Mouse (Mus musculus): ENCODE data around the gene Parp16. TPM values are rescaled to one million over a fixed set of nuclear protein-coding genes. Genes with fewer than 3 reads are reported as not detected.
A peak's percentile ranks its signal among the peaks of the same experiment; 100 is the strongest.
"Not testable (repeated sequence)": the region's sequence is repeated elsewhere in the genome, so short reads cannot be mapped to it uniquely, and the experiment has no call there.

The Parp16 gene
- polyA plus RNA-seq, 1 experiment: 4.5 TPM

DNA sequence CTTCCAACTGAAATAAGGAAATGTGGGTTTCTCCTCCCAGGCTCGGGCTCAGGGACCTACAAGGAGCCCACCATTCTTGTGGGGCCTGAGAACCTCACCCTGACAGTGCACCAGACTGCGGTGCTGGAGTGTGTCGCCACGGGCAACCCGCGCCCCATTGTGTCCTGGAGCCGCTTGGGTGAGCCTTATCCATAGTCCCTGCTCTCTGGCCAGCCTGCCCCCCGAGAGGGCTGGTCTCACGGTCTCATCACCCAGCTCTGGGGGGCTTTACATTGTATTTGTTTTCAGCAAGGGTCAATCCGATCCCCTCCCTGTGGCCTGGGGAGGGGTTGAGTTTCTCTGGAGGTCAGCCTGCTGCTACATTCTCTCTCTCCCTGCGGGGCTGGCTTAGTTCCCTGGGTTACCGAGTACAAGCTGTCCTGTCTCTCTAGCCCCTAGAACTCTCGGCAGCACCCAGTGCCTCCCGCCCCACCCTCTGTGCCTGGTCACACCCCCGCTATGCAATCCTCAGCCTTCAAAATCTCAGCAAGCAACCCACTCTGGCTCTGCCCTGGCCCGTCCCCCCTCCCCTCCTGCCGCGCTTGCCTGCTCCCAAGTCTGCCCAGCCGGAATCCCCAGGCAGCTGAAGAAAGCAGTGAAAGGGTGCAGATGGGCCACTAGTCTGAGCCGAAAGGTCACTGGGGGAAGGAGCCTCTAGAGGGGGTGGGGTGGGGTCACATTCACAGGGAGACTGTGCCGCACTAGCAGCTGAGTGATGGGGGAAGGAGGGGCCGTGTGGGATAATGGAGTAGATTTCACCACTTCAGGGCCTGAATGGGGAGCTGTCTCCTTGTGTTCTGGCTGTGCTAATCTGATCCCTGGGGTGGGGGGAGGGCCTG is 16.6 kb upstream of the Parp16 start:
- DNase-seq (ENCODE audit: low spot score): no peak

DNA sequence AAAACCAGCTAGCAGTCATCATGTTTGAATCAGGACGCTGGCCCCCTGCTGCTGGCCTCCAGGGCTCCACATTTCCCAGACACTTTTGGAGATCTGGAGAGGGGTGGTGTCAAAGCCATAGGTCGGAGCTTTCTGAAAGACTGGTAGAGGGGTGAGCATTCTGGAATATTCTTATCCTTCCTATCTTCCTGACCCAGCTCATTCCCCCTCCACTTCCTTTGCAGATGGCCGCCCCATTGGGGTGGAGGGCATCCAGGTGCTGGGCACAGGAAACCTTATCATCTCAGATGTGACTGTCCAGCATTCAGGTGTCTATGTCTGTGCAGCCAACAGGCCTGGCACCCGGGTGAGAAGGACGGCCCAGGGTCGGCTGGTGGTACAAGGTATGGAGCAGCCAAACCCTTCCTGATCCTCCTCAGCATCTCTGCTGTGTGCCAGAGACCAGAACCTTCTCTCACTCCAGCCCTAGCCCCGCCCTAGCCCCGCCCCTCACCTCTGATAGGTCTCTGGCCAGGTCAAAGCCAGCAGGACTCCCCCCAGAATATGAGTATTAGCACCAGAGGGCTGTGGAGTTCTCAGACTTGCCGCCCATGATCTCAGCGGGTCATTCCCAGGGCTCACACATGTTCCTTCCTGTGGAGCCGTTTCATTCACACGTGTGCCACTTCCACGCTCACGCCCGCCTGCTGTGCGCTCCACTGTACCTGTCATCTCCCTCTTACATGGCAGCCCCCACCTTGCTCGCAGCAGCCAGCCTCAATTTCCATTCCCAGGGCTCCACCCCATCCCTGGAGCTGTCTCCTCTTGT is 15.1 kb upstream of the Parp16 start:
- DNase-seq (ENCODE audit: low spot score): no peak

DNA sequence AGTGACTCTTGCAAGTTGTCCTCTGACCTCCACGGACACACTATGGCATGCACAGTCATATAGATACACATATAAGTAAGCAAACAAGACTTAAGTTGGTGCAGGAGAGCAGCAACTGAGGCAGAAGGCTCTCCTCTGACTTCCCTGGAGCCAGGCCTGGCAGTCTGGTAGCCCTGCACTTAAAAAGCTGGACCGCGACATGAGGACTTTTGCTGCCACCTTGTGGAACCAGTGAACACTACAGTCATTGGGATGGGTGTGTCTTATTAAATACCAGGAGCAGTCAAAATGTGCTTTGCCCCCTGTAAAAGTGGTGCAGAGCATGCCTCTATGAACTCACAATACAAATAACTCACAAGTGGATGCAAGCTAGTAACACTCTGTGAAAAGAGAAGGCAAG is 6.6 kb upstream of the Parp16 start:
- DNase-seq (ENCODE audit: low spot score): no peak

DNA sequence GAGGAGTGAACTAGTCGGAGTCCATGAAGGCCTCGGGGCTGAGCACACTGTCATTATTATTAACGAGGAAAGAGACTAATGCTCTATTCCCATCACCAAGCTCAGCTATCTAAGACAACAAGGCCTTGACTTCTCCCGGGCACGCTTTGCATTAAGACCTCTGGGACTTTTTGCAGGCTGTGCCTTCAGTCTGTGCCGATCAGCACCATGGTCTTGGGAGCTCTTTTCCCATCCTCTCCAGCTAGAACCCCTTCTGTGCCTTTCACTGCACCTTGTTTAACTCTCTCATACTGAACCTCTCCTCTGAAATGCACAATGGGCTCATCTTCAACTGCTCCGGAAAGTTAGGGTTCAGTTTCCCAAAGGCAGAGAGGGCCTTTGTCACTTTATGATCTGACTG is 4.8 kb upstream of the Parp16 start:
- DNase-seq (ENCODE audit: low spot score): no peak

DNA sequence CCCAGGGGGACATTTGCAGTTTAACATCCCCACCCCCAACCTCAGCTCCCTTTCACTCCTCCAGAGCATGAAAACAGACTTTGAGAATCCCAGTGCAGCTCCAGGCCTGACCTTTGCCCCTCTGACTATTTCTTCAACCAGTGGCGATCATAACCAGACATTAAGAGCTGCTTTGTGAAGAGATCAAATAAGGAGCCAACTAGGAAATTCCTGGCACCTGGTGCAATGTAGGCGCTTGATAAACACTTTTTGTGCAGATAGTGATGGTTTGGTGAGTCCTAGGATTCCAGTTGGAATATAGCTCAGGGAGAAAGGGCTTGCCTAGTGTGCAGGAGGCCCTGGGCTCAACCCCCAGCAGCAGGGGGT is 3.8 kb upstream of the Parp16 start:
- no peak for DNase-seq (ENCODE audit: low spot score)

DNA sequence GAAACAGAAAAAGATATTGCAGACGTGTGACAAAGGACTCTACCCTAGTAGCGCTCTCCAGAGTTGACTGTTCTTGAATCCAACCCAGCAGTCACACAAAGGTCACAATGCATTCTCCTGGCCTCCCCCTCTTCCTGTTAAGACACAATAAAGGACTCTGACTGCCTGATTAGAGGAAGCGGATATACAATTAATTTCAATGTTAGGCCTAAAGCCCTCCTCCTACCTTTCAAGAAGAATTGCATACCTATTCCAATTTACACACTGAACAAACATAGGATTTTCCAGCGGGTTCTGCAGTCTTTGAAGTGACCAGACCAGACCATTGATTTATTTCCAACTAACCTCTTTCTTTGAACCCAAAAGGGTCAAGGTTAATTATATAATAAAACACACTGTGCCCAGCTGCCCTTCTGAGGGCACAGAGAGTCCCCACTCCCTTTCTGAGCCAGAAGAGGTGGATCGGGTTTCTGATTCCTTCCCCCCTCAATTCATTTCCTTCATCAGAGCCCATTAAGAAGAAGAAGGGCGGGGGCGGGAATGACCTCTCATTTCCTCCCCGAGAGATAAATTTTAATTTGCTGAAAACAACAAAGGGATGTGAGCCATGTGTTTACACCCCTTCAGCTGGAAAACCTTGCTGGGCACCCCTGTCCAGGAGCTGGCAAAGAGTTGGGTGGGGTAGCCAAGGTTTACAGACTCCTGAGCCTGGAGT is 3.2 kb upstream of the Parp16 start:
- no peak for DNase-seq (ENCODE audit: low spot score)

DNA sequence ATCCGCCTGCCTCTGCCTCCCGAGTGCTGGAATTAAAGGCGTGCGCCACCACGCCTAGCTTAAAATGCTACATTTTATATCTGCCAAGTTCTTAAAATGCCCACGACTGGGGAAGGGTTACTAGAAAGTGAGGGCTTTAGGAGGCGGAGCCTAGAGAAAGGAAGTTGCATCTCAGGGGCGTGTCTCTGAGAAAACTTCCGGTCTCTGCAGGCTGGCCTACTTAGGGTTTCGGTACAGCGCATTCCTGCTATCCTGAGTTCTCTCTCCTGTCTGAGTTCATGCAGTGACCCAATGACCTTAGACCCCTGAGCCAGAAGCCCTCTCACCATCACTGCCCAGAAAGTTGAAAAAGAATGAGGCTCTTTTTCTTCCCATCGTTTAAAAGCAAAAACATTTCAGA is 1.9 kb upstream of the Parp16 start:
- no peak for DNase-seq (ENCODE audit: low spot score)

DNA sequence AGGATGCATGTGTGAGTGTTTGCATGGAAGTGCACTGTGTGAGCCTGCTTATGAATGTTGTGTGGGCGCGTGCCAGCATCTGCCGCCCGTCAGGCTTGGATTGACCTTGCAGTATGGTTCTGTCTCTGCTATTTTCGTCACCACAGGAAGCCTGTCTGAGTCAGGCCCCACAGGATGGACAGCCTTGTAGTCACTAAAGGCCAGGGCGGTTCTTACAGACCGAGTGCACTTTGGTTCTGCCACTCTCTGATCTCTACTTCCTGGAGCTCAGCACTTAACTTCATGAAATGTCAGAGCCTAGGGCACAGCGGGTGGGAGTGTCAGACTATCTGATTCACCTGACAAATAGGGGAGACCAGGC is 448 bp downstream of the Parp16 start:
- DNase-seq (ENCODE audit: low spot score): no peak

DNA sequence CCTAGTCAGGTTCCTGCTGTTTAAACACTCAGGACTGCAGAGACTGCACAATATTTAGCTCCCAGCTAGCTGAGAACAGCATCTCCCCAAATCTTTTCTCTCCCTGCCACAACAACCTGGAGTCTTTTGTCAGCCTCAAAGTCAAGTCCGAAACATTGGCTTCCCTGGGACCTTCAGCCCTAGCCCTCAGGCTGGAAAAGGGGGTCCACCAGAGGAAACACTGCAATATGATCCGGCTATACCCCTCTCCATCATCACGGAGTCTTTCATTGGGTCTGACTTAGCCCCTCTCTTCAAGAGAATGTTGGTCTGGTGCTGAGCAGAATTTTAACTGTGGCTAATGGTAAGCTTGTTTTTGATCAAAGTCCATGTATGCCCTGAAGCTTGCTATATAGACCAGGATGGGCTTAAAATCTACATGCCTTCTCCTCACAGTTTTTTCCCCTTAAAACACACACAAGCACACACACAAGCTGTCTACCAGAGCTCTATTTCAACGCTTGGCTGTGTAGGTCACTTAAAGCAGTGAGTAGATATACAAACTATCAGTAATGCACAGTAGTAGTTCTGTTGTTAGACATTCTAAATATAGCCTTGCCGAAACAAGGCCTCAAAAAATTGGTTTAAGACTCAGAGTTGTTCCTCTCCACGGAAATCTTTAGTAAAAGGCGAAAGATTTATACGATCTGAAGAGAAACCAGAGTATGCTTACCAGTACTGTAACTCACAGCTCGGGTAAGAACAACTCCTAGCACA is 1.0 kb downstream of the Parp16 start:
- DNase-seq (ENCODE audit: low spot score): no peak

DNA sequence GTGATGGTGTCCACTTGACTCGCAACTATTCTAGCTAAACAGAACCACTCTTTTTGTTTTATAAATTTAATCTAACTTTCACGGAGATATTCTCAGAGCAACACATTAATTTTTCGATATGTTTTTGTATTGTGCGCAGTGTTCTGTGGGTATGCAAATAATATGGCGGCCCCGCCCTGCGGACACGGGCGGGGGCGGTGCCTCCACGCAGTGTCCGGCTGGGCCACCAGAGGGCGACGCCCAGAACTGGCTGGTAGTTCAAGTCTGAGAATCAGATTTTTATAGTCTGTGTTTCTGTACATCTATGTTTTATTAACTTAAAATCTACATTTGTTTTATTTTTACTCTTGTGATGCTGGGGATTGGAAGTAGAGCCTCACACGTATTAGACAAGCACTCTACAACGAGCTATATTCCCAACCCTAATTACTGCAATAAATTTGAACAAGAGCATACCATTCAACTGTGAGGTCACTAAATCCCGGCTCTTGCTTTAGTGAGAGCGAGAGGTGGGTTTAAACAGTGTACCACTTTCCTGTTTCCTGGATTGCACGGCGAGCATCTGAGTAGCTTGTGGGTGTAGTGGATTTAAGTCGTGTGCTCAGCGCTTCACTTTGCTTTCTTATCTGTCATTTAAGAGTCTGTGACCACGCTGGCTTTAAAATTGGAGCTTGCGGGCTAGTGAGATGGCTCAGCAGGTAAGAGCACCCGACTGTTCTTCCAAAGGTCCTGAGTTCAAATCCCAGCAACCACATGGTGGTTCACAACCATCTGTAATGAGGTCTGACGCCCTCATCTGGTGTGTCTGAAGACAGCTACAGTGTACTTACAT is 1.8 kb downstream of the Parp16 start:
- peak; percentile 91 for DNase-seq (ENCODE audit: low spot score)

DNA sequence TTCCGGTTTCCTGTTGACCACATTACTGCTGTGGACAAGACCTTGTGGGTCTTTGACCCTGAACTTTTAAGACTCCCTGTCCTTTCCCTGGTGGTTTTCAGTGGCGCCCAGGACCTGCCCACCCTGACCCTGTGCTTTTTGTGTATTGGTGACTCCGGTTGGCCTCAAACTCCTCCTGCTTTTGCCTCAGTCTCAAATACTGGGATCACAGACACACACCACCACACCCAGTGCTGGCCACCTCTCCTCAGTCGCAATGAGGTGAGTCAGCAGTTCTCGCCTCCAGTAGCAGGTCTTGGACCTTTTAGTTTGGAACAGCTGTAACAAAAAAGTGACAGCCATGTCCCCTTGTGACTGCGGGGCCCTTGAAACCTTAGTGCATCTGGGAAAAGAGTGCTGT is 2.7 kb downstream of the Parp16 start:
- no peak for DNase-seq (ENCODE audit: low spot score)

DNA sequence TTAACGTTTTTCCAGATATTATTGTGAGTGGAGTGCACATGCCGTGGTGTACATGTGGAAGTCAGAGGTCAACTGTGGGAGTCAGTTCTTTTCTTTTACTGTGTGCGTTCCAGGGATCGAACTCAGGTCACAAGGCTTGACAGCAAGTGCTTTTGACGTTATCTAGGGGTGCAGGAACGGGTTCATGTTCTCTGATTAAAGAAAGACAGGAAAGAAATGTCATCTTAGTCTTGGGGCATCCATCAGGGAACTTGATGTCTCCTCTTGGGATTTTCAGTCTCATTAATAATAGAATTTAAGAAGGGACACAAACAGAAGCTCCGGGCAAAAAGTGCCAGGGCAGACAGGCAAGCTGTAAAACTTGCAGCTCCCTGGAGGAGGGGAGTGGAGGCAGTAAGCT is 4.6 kb downstream of the Parp16 start:
- no peak for DNase-seq (ENCODE audit: low spot score)

DNA sequence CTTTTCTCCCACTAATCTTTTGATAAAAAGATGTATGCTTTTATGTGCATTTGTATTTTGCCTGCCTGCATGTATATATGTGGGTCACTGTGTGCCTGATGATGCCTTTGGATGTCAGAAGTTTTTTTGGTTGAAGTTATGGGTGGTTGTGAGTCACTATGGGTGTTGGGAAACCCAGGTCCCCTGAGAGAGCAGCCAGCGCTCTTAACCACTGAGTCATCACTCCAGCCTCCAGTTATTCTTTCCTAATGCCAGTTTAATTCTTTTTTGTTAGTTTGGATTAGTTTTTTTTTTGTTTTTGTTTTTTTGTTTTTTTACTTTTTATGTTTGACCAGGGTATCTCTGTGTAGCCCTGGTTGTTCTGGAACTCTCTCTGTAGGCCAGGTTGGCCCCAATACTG is 5.5 kb downstream of the Parp16 start:
- DNase-seq (ENCODE audit: low spot score): no peak

DNA sequence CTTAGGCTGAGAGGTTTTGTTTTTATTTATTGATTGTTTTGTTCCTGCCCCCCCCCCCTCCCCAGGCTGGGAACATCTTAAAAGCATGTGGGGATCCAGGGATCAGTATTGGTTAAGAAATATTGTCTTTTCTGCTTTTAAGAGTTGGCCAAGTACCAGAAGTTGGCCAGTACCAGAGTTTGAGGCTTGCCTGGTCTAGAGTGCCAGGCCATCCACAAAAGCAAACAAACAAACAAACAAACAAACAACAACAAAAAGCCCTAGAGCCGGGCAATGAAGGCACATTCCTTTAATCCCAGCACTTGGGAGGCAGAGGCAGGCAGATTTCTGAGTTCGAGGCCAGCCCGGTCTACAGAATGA is 5.8 kb downstream of the Parp16 start:
- DNase-seq (ENCODE audit: low spot score): no peak

DNA sequence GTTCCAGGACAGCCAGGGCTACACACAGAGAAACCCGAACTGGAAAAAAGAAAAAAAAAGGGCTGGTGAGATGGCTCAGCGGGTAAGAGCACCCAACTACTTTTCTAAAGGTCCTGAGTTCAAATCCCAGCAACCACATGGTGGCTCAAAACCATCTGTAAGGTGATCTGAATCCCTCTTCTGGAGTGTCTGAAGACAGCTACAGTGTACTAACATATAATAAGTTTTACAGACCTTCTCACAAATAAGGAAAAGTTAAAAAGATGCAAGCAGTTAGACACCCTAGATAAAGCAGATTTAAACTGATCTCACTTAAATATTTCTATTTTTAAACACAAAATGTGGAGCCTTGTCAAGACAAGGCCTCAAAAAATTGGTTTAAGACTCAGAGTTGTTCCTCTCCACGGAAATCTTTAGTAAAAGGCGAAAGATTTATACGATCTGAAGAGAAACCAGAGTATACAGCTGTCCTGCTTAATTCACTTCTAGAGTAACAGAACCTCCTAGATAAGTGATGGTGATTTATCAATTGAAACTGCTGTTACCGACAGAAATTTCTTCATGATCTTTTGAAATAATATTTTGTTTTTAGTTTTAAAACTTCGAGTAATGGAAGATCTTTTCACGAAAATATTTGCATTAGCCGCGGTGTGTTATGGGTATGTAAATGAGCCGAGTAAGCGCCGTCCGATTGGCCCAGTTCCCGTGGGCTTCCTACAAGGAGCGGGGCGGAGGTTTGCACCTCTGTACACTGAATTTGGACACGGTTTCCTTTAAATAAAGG is 6.4 kb downstream of the Parp16 start:
- peak; percentile 52 for DNase-seq (ENCODE audit: low spot score)

DNA sequence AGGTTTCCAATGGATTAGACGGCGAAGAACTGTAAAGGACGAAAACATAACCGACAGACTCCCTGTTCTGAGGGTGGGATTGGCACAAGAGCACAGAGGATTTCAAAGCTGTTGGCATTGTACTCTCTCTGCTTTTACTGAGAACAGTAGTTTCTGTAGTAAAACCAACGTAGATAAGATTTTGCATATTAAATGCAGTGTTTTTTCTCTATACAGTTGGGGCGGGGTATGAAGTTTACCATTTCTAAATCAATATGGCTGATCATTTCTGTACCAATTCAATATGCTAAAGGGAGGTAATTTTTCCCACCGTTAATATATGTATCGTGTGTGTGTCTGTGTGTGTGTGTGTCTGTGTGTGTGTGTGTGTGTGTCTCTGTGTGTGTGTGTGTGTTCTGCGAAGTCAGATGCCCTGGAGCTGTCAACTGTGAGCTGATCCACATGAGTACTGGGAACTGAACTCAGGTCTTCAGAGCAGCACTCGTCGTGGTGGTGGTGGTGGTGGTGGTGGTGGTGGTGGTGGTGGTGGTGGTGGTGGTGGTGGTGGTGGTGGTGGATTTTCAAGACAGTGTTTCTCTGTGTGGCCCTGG is 7.1 kb downstream of the Parp16 start:
- no peak for DNase-seq (ENCODE audit: low spot score)

DNA sequence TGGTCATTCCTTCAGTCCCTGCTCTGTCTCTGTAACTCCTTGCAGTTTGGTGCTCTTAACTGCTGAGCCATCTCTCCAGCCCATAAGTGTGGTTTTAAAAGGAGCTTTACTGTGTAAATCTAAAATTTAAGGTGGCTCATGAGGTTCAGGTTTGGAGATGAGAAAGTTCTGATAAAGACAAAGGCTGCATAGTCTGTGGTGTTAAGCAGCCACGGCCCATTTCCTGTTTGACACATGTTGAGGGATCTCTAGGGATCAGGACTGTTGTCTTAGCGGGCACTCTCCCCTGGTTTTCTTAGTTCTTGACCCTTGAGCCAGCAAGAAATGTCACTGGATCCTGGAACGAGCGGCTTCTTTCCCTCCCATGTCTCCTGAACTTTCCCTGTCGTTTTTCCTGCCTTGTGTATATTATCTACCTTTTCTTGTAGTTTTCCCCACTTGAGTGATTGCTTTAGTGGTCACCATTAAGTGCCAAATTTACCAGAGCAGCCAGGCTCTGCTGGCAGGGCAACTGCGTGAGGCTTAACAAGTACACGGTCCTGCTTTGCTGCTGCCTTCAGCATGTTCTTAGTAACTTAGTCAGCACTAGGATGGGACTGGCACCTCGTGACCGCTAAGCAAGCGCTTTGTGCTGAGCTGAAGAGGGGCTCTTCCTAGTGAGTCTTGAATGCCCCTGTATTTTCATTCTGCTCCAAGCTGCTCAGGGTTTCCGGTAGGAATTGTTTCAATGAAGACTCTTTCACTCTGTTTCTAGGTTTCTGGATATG is 10.1 kb downstream of the Parp16 start:
- no peak for DNase-seq (ENCODE audit: low spot score)

DNA sequence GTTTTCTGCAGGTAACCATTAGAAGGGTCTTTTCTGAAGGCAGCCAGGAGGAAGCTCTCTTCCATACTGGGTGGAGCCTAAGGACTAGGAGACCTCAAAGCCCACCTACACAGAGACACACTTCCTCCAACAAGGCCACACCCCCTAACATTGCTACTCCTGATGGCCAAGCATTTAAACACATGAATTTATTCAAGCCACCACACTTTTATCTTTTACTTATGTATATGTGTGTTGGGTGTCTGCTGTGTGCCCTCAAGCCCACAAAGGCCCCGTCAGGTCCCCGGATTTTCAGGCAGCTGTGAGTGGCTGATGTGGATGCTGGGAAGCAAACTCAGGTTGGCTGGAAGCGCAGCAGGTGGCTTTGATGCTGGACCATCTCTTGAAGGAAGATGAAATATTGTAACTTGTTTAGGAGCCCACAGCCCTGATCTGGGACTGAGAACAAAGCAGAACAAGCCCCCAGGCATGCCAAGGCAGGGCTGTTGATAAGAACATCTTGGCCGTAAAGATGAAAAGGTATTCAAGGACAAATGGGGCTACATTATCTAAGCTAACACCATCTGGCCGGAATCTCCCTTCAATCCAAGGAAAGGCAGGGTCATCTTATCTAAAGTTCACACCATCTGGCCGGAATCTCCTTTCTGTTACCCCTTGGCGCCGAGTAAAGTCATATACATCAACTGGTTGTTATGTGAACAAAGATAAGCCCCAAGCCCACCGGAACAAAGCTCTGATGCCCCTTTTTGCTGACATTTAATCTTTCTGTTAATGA is 12.1 kb downstream of the Parp16 start:
- not testable (repeated sequence) for DNase-seq (ENCODE audit: low spot score)
